Mouse (Mus musculus): ENCODE data around the gene Myog. TPM values are rescaled to one million over a fixed set of nuclear protein-coding genes. Genes with fewer than 3 reads are reported as not detected.

The Myog gene
- polyA plus RNA-seq, 1 experiment: 22.0 TPM

DNA sequence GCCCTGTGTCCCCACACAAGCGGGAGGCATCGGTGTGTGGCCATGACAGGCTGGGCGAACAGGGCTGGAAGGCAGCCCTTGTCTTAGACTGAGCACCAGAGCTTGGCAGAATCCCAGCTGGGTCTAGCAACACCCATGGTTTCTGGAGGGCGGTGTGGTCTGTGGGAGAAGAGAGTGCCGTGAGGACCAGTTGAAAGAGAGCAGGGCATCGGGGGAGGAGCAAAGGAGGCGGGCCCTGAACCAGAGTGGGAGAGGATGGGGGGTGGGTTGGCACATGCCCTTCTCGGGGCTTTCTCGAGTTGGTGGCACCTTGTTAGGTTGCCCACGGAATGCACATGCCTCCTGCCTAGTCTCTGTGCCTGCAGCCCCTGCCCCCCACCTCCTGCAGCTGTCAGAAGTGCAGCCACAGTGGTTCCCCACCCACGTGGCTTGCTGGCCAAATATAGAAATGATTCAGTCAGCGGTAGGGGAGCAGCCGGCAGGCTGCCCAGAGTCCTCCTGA, 43.0 kb downstream of the Myog start, which contains the start of gene Ppfia4:
Gene Ppfia4, minus strand, starts transcription at position 159 of the 502 bp plus-strand sequence.
- H3K79me2 ChIP-seq (ENCODE audit: control insufficient read depth, insufficient read depth): no peaks in the 10 kb centered on the region
- no peak within 1 kb of the TSS for H3ac ChIP-seq (ENCODE audit: control insufficient read depth, insufficient read length, low read depth)
- H3K36me3 ChIP-seq (ENCODE audit: control insufficient read depth, insufficient read depth): no peaks in the 10 kb centered on the region
- H3K79me3 ChIP-seq (ENCODE audit: low read depth): no peaks in the 10 kb centered on the region
- peak; percentile 88 for TF ChIP-seq MYOD1 (IDR thresholded peaks at IDR 0.05; ENCODE audit: control insufficient read depth, insufficient read length, low read depth)
- TF ChIP-seq FOSL1 (IDR thresholded peaks at IDR 0.05; ENCODE audit: insufficient read depth, low read length, poor library complexity, severe bottlenecking): no peak
- peak; percentile 76 for TF ChIP-seq USF1 (IDR thresholded peaks at IDR 0.05; ENCODE audit: low read depth)
- peak; percentile 83 for TF ChIP-seq MAX (IDR thresholded peaks at IDR 0.05)
- no peak within 1 kb of the TSS for H3K4me3 ChIP-seq (ENCODE audit: insufficient read depth, poor library complexity, severe bottlenecking)
- H3K27me3 ChIP-seq (ENCODE audit: control insufficient read depth, insufficient read depth, insufficient read length): peaks cover 5% of the 10 kb centered on the region

DNA sequence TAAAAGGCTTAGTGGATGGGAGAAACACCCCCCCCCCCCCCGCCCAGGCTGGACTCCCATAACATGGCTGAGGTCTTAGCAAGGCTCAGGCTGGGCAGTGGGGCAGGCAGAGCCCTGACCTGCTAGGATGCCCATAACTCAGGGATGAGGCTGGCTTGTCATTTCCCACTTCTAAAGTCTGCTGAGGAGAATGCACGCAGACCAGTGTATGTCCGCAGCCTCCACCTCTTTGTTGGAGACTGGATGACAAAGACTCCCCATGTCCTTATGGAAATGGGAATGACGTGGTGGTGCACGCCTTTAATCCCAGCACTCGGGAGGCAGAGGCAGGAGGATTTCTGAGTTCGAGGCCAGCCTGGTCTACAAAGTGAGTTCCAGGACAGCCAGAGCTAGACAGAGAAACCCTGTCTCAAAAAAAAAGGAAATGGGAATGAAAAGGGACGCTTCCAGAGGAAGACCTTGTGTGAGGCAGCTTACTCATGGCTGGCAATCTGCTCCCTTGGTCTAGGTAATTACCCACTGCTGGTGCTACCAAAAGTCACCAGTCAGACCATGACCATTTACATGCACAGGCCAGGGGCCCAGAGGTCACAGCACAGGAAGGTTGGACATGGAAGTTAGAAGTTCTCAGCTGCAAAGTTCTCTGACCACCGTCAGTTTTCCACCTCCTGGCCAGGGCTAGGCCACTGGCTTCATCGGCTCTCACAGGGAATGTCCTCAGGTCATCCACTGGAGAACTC, 43.8 kb downstream of the Myog start:
- H3K79me3 ChIP-seq (ENCODE audit: low read depth): no peaks in the 10 kb centered on the region
- no peaks in the 10 kb centered on the region for H3K36me3 ChIP-seq (ENCODE audit: control insufficient read depth, insufficient read depth)
- H3K79me2 ChIP-seq (ENCODE audit: control insufficient read depth, insufficient read depth): no peaks in the 10 kb centered on the region
- H3K27me3 ChIP-seq (ENCODE audit: control insufficient read depth, insufficient read depth, insufficient read length): peaks cover 5% of the 10 kb centered on the region
- TF ChIP-seq MYOG (IDR thresholded peaks at IDR 0.05; ENCODE audit: control insufficient read depth, extremely low read depth, insufficient read length): no peak
- no peak for TF ChIP-seq MYOD1 (IDR thresholded peaks at IDR 0.05; ENCODE audit: control insufficient read depth, insufficient read length, low read depth)
- no peak for TF ChIP-seq FOSL1 (IDR thresholded peaks at IDR 0.05; ENCODE audit: insufficient read depth, low read length, poor library complexity, severe bottlenecking)
- no peak for TF ChIP-seq CTCF (IDR thresholded peaks at IDR 0.05; ENCODE audit: control insufficient read depth, insufficient read depth, insufficient read length)
- TF ChIP-seq MAX (IDR thresholded peaks at IDR 0.05): no peak
- TF ChIP-seq USF1 (IDR thresholded peaks at IDR 0.05; ENCODE audit: low read depth): no peak
- no peak for TF ChIP-seq CEBPB (IDR thresholded peaks at IDR 0.05; ENCODE audit: low read depth)
- H3K4me3 ChIP-seq (ENCODE audit: insufficient read depth, poor library complexity, severe bottlenecking): no peak overlapping the region
- no peak overlapping the region for H3ac ChIP-seq (ENCODE audit: control insufficient read depth, insufficient read length, low read depth)

DNA sequence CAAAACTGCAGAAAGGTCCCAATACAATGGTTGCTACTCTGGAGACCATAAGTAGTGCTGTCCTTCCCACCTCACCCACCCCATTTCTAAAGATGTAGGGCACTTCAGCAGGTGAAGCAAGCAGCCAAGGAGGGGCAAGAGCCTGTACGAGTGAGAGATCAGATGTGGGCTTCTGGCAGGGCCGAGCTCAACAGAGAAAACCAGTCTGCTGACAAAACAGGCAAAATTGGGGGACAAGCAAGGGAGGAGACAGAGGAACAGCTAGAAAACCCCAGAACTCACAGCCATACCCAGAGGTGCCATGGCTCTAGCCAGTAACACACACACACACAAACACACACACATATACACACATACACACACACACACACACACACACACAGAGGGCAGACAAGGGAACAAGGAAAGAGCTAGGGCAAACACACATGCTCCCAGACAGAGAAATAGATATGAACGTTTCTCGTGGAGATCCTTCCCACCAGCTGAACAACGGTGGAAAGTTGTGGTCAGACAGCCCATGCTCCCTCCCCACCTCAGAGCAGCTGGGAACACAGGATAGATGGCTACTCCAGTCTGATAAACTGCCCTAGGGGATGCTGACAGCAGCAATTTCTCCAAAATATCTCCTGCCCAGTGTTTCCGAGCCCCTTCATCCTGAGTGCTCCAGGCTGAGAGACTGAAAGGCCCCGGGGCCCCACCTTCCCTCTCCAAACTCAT, 44.5 kb downstream of the Myog start:
- no peaks in the 10 kb centered on the region for H3K79me3 ChIP-seq (ENCODE audit: low read depth)
- no peaks in the 10 kb centered on the region for H3K27me3 ChIP-seq (ENCODE audit: control insufficient read depth, insufficient read depth, insufficient read length)
- no peak overlapping the region for H3K4me3 ChIP-seq (ENCODE audit: insufficient read depth, poor library complexity, severe bottlenecking)
- no peak overlapping the region for H3ac ChIP-seq (ENCODE audit: control insufficient read depth, insufficient read length, low read depth)
- TF ChIP-seq CEBPB (IDR thresholded peaks at IDR 0.05; ENCODE audit: low read depth): no peak
- TF ChIP-seq MYOG (IDR thresholded peaks at IDR 0.05; ENCODE audit: control insufficient read depth, extremely low read depth, insufficient read length): no peak
- TF ChIP-seq FOSL1 (IDR thresholded peaks at IDR 0.05; ENCODE audit: insufficient read depth, low read length, poor library complexity, severe bottlenecking): no peak
- TF ChIP-seq MAX (IDR thresholded peaks at IDR 0.05): no peak
- TF ChIP-seq MYOD1 (IDR thresholded peaks at IDR 0.05; ENCODE audit: control insufficient read depth, insufficient read length, low read depth): no peak
- TF ChIP-seq CTCF (IDR thresholded peaks at IDR 0.05; ENCODE audit: control insufficient read depth, insufficient read depth, insufficient read length): no peak
- TF ChIP-seq USF1 (IDR thresholded peaks at IDR 0.05; ENCODE audit: low read depth): no peak
- H3K79me2 ChIP-seq (ENCODE audit: control insufficient read depth, insufficient read depth): no peaks in the 10 kb centered on the region
- no peaks in the 10 kb centered on the region for H3K36me3 ChIP-seq (ENCODE audit: control insufficient read depth, insufficient read depth)

DNA sequence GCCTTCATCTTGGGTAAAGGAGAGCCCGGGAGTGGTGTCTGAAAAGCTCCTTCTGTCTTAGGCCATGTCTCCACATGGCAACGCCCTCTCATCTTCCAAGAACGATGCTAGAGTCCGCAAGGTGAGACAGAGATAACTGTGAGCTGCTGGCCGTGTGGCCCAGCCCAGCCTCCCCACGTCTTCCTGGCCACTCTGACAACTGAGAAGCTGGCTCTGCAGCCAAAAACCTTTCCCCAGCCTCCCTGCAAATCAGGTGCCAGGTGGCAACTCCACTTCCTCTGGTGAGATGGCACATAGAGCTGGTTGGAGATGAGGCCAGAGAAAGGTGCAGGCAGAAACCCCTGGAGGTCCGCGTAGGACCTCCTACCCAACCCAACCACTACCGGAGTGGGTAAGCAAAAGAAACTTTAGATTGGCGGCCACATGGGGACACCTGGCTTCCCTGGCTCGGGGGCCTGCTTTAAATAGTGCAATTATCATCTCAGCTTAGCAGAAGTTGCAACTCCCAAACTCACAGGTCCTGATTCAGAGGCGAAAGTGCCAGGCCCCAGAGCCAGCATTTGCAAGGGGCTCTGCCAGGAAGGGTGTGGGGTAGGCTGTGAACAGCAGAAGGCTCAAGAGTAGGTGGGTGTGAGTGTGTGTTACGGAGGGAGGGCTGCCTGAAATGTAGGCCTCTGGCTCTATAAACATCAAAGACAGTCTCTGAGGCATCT, 45.6 kb downstream of the Myog start:
- Histone ChIP-seq H3K79me2 (ENCODE audit: control insufficient read depth, insufficient read depth) (no peaks in the 10 kb centered on the region), H3K36me3 (ENCODE audit: control insufficient read depth, insufficient read depth) (no peaks in the 10 kb centered on the region), H3ac (ENCODE audit: control insufficient read depth, insufficient read length, low read depth) (no peak overlapping the region), H3K4me3 (ENCODE audit: insufficient read depth, poor library complexity, severe bottlenecking) (no peak overlapping the region), H3K79me3 (ENCODE audit: low read depth) (no peaks in the 10 kb centered on the region), H3K27me3 (ENCODE audit: control insufficient read depth, insufficient read depth, insufficient read length) (no peaks in the 10 kb centered on the region)
- no peak for TF ChIP-seq FOSL1 (IDR thresholded peaks at IDR 0.05; ENCODE audit: insufficient read depth, low read length, poor library complexity, severe bottlenecking)
- no peak for TF ChIP-seq MAX (IDR thresholded peaks at IDR 0.05)
- no peak for TF ChIP-seq MYOG (IDR thresholded peaks at IDR 0.05; ENCODE audit: control insufficient read depth, extremely low read depth, insufficient read length)
- TF ChIP-seq MYOD1 (IDR thresholded peaks at IDR 0.05; ENCODE audit: control insufficient read depth, insufficient read length, low read depth): no peak
- TF ChIP-seq CTCF (IDR thresholded peaks at IDR 0.05; ENCODE audit: control insufficient read depth, insufficient read depth, insufficient read length): no peak
- TF ChIP-seq CEBPB (IDR thresholded peaks at IDR 0.05; ENCODE audit: low read depth): no peak
- no peak for TF ChIP-seq USF1 (IDR thresholded peaks at IDR 0.05; ENCODE audit: low read depth)
